Mouse (Mus musculus): ENCODE measurements around the gene Prkar2b.

DNA sequence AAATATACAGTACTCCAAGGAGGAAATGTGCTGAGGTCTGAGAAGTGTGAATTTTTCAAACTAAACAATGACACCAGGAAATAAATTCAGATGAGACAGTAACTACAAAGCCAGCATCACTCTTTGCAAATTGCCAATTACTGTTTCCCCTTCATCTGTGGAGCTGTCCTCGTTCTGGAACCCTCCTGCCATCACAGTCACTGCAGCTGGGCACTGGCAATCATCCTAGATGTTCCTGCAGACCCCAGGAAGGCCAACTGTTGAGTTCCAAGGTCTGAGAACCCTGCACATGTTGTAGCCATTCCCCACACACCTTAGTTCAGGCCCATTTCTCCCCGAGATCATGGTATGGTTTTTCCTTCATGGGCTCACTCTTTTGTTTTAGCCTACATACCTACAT lies 76.9 kb downstream of the Prkar2b start:
- TF ChIP-seq POLR2A (IDR thresholded peaks at IDR 0.05; ENCODE audit: low read depth, low read length) (no peak), CTCF (conservative IDR thresholded peaks at IDR 0.05 in 1 of 2, IDR thresholded peaks at IDR 0.05 in 1 of 2; ENCODE audit: low read depth in 2 of 2, low read length in 2 of 2) (no peak), USF2 (conservative IDR thresholded peaks at IDR 0.05; ENCODE audit: low read depth, low read length) (no peak), TCF12 (IDR thresholded peaks at IDR 0.05; ENCODE audit: low read depth, low read length) (no peak), NRF1 (IDR thresholded peaks at IDR 0.05; ENCODE audit: low read depth, low read length) (no peak), NELFE (IDR thresholded peaks at IDR 0.05; ENCODE audit: low read depth, low read length) (no peak), UBTF (IDR thresholded peaks at IDR 0.05; ENCODE audit: low read depth, low read length) (no peak), E2F4 (IDR thresholded peaks at IDR 0.05; ENCODE audit: insufficient replicate concordance, low read depth, low read length) (no peak), ZNF384 (IDR thresholded peaks at IDR 0.05; ENCODE audit: low read depth, low read length) (no peak), ZC3H11A (IDR thresholded peaks at IDR 0.05; ENCODE audit: low read depth, low read length) (no peak), CHD2 (IDR thresholded peaks at IDR 0.05; ENCODE audit: low read length) (no peak)
